Mouse (Mus musculus) embryo, embryonic 10 days (tissue): ENCODE results near the gene Arid3c.

Source experiments
- DNase-seq: peaks from one replicate; pipeline ENCODE4 v3.0.0-alpha.2; 2015; ENCODE audit warnings: low spot score

Arid3c gene

DNA sequence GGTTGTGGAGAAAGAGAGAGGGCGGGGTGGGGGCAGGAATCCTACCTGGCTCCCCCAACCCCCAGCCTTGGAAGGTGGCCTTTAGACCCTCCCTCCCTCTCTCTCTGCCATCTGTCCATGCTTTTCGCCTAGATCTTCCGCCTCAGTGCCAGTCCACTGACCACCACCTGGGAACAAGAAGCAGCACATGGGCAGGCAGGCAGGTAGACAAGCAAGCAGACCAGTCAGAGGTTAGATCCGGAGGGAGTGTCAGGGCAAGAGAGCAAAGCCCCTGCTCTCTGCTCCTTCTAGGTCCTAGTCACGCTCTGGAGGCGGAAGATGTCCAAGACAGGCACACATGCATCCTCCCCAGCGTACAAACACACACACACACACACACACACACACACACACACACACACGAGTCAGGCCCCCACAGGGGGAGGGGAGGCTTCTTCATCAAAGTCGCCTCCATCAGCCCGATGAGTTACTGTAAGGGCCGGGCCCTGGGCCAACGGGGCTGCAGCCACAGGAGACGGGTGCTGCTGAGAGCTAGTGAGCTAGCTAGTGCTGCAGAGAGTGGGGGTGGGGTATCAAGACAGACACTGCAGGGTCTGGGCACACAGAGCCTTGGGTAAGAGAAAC is 53.8 kb downstream of the Arid3c start:
- DNase-seq, result no peak

DNA sequence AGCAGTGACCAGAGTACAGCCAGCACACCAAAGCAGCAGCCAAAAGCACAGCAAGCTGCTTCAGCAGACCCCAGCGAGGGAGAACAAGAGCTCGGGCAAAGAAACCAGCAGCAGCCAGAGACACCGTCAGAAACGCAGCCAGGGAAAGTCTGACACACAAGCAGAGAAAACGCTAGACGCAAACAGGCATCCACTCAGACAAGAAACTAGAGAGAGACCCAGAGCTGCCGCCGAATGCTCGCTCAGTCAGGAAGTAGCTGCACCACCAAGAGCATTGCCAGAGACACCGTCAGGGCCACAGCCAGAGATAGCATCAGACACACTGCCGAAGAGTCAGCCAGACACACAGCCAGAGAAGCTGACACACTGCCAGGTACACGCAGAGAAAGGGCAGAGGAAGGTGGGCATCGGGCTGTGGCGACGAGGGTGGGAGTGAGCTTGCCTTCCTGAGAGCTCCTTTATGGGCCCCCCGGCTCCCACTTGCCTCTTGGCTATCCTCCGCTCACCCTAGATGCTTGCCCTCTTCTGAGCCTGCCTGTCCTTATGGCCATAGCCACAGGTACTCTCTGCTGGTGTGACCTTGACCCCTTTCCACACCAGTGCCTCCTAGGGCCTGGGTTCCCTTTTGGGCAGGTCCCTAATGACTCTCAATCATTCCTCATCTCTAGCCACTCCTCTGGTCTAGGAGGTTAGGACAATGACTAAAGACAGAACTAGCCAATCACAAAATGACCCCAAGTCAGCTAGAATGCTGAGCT is 54.5 kb downstream of the Arid3c start:
- DNase-seq, result no peak
